Mouse (Mus musculus): ENCODE data around the gene Gm826. TPM values are rescaled to one million over a fixed set of nuclear protein-coding genes. Genes with fewer than 3 reads are reported as not detected.

Gene Gm826
- not detected in 2 replicates for total RNA-seq (2014; fragmentation: Nextera tagmentation)
- not detected in 2 replicates for total RNA-seq (2017)

DNA sequence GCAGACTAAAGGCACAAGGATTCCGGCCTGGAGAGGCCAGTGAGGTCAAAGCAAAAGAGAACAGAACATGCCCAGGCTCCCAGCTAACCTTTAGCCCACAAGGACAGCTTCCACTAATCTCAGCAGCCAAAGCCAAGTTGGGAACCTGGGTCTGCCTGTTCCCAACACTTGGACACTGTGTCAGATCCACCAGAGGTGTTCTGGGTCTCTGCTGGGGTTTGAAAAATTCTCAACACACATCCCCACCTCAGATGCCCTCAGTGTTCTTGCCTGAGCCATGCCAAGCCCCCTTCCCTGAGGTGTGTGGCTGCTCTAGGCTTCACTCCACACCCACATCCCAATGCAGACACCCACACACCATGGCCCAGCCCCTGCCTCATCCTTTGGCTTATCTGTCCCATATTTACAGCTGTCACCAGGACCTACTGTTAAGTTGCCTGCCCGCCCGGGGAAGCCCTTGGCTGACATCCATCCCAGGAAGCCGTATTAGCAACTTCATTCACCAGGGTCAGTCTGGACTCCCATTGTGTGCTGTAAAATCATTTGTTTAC lies at the start of gene Gm826:
Gene Gm826 (minus strand): TSS at position 52 of the 551 bp plus-strand sequence.
- ATAC-seq (replicated peaks; ENCODE audit: poor library complexity, severe bottlenecking) = no peak

DNA sequence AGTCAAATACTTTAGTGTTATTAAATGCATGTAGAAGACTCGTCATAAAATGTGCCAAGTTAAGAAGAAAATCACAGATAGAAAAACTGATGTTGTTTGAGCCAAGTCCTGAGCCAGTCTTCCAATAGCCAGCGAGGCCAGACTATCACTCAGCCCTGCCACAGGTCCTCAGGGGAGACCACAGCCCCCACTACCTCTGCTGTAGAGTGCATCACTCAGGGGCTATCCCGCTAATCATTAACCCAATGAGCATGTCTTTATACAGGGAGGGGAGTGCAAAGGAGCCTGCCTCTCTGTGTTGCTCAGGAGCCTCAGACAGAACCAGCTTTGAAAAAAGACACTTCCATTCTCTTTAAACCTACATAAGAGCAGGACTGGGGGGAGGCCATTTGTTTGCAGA lies 49.5 kb upstream of the Gm826 start:
- ATAC-seq (replicated peaks; ENCODE audit: poor library complexity, severe bottlenecking) = no peak

DNA sequence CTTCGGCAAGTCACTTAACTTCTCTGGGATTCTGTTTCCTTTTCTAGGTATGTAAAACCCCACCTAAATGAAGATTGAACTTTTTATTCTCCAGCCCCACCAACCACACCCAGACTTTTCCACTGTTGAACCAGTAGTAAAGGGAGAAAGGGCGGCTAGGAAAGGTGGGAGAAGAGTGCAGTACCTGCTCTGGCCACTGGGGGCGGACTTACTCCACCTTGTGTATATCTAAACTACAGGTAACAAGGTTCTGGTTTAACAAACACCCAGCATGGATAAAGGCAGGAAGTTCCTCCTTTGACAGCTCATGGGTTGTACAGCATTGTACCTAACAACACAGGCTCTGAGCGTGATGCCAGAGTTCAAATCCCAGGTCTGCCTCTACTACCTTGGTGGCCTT lies 44.3 kb upstream of the Gm826 start:
- ATAC-seq (replicated peaks; ENCODE audit: poor library complexity, severe bottlenecking) = peak; percentile 58

DNA sequence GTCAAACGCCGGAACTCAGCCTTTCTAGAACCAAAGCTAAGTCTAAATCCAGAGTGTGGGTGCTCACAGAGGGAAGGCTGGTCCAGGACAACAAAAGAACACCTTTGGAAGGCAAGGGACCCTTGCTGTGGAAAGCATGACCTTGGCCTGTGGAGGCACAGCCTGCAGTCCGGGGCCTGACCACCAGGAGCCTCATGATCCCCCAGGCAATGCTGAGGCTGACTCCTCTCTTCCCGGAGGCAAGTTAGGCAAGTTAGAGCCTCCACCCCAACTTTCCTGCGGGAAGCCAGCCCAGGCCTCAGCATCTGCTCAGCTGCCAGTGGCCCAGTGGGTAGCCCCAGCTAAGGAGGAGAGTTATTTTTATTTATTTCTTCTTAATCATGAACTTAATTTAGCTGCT lies 42.3 kb upstream of the Gm826 start:
- ATAC-seq (replicated peaks; ENCODE audit: poor library complexity, severe bottlenecking) = peak; percentile 34; the same call in 1 of the 2 replicates

DNA sequence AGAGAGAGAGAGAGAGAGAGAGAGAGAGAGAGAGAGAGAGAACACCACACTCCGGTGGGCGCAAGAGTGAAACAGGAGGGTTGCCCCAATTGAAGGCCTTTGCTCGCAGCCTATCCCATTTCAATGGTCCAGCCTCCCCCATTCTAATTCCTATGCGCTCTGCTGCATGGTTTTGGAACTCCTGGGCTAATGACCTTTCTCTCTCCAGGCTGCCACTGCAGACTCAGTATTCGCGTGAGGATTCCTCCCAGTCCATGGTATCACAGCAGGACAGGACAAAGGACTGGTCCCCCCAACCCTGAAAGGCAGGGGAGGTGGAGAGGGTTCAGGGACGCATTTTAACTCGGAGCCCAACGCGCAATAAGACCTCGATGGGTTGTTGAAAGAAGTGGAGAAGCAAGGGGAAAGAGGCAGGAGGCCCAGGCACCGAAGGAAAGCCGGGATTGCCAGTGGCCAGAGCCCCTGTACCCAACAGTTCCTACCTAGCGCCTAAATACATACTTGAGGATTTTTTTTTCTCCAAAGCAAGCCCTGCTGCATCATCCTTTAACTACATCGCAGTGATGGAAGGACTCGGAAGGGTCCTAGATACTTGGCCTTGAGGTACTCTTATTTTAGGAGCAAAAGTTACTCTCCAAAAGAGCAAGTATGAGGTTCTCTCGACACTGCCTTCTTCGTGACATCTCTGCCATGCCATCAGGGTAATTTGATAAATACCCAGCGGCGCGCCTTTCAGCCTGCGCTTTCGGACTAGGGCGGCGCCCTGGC lies 35.9 kb upstream of the Gm826 start:
- ATAC-seq (replicated peaks; ENCODE audit: poor library complexity, severe bottlenecking) = no peak

DNA sequence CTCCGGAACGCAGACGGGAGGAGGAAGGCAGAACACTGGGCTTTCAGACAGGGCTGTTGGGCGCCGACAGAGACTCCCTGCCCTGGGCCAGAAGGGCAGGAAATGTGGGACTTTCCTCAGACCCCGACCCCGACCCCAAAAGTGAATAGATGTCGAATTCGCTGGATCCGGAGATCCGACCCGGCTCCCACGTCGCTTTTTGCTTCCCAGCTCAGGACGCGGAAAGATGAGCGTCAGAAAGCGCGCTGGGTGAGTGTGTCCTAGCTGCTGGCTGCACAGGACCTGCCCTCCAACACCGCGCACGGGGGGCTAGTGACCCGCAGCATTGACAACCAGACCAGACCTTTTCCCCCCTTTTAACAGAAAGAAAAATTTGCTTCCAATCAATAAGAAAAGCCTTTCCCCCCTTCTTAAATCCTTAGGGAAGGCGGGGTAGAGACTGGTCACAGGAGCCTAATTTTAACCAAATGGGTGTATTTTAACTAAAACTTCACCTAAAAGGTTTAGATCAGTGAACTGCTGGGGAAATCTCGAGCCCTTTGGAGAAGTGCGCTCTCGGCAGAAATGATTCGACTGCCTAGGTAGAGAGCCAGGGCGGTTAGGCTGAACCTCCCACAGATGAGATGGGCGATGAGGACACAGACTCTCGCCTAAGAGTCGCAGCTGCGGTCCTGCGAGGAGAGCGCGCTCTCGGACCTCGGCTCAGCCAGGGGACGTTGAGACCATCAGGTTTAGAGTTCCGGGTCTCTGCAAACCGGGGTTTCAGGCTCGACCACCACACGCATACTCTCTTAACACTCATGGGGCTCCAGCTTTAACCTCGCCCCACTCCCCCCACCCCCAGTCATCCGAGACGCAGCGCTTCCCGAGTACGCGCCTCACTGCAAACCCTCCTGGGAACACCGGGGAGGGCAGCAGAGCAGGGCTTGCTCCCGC lies 34.7 kb upstream of the Gm826 start:
- no peak for ATAC-seq (replicated peaks; ENCODE audit: poor library complexity, severe bottlenecking)

DNA sequence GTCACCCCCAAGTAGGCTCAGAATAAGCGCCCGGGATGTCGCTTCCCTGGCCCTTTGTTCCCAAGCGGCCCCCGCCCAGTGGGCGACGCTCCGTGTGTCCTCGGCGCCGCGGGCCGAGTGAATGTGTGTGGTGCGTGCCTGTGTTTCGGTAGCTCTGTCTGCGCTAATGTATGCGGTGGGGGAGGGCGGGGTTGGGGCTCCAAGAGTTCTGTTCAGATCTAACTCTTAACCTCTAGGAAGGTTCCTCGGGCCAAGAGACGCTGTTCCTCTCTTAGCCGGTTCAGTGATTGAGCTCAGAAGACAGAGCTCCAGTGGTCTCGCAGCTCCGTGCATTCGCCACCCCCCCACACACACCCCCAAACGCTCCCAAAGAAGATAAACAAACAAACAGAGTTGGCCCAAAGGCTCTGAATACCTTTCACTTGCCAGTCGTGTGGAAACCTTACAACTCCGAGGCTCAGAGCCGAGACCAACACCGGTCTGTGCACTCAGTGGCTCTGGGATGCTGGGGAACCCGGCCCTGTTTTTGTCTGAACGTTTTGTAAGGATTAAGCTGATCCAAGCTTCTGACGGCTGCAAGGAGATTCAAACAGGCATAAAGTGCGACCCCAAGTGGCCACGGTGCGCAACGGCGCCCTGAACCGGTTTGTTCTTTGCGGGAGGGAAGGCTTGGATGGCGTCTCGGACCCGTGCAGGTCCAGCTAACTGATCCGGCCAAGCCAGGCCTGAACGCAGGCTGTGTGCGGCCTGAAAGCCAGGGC lies 33.7 kb upstream of the Gm826 start:
- peak; percentile 57 for ATAC-seq (replicated peaks; ENCODE audit: poor library complexity, severe bottlenecking)

DNA sequence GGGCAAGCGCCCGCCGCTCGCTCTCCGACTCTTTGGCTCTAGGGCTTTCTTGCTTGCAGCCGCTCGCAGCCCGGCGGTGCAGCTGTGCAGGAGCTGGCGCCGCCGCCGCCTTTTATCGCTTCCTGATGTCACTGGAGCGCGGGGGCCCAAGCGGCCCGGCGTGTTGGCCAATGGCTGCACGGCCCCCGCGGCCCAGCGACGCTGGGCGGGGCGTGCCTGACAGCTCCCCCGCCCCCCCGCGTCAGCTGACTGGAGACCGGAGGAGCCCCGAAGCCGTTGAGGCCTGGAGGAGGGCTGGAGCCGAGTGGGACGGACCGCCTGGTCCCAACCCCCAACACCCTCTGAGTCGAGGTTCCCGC lies 33.0 kb upstream of the Gm826 start, which contains the start of gene Mafb:
Gene Mafb (minus strand): TSS at position 86 of the 359 bp plus-strand sequence.
- ATAC-seq (replicated peaks; ENCODE audit: poor library complexity, severe bottlenecking) = peak; percentile 67

DNA sequence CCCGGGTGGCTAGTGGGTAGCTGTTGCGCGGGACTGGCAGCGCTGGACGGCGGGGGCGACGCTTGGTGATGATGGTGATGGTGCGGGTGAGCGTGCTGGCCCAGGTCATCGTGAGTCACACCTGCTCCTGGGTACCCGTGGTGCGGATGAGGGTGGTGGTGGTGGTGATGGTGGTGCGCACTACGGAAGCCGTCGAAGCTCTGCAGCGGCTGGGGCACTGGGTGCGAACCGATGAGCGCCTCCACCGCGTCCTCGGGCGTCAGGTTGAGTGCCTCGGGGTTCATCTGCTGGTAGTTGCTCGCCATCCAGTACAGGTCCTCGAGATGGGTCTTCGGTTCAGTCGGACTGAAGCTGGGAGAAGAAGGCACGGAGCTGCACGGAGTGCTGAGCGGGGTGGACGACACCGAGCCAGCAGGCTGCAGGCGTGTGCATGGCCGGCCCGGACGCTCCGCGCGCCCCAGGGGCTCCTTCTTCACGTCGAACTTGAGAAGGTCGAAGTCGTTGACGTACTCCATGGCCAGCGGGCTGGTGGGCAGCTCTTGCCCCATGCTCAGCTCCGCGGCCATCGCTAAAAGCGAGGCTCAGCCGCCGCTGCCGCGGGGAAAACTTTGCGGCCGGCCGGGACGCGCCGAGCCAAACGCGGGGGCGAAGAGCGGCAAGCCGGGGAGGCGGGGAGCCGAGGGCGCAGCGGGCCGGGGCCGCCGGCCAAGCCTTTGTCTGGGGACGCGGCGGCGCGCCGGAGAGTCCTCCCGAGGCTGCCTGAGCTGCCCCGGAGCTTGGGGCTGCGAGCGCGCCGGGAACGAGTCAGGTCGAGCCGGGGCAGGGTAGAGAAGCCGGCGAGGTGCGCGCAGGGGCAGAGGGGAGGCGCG lies 32.4 kb upstream of the Gm826 start:
- no peak for ATAC-seq (replicated peaks; ENCODE audit: poor library complexity, severe bottlenecking)

DNA sequence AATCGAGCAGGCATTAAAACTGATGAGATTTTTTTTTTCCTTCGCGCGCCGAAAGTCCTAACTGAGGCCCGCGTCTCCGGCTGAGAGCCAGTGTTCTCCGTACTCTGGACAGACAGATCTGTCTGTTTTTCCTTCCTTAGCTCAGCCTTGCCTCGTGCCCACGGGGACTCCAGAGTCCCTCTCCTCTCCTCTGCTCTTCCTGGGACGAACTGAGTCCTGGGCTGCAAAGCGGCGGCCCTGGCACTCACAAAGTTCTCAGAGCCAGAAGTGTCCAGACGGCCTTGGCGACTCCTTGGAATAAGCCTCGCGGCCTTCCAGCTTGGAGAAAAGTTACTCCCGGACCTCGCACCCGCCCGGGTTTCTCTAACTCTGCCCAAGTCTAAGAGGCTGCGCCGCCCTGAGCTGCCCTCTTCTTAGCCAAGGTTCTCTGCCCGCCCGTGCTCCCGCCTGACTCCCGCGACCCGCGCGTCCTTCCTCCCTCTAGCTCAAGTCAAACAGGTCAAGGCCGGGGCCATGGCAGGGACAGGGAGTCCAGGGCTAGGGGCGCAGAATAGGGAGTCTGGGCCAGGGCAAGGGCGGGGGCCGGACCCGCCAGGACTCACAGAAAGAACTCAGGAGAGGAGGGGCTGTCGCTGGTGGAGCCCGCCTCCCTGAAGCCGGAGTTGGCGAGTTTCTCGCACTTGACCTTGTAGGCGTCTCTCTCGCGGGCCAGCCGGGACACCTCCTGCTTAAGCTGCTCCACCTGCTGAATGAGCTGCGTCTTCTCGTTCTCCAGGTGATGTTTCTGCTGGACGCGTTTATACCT lies 31.3 kb upstream of the Gm826 start:
- ATAC-seq (replicated peaks; ENCODE audit: poor library complexity, severe bottlenecking) = no peak

DNA sequence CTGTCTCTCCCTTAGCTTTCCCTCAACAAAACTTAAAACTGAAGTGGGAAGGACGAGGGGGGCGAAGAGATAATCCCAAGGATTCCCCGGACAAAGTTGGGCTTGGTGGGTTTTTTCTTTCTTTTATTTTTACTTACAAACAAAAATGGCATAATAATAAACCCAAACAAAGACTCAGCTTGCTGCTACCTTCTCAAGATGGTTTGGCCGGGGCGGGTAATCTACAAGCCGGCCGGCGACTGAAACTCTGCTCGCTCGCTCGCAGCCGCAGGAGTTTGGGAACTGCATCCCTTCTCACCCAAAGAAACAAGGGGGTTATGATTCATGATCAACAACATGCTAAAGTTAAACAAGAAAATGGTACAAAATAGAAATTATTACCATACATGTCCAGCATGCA lies 30.7 kb upstream of the Gm826 start:
- no peak for ATAC-seq (replicated peaks; ENCODE audit: poor library complexity, severe bottlenecking)

DNA sequence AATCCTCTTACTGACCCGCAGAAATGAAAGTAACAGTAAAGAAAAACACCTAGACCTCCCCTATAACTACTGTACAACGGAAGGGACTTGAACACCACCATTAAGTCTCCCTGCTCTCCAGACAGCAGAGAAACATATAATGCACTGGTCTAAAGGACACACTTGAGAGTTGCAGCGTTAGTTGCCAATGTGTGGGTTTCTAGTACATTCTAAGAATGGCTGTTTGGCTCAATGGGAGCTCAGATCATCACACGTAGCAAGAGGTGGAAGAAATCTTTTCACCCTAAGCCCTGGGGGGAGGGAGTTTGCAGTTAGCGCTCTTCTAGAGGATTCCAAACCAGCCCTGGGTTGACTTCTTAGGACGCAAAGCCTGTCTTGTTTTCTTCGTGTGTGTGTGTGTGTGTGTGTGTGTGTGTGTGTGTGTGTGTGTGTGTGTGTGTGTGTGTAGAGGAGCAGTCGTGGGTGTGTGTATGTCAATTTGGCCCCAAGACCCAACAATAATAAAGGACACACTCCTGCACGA lies 30.2 kb upstream of the Gm826 start:
- no peak for ATAC-seq (replicated peaks; ENCODE audit: poor library complexity, severe bottlenecking)

DNA sequence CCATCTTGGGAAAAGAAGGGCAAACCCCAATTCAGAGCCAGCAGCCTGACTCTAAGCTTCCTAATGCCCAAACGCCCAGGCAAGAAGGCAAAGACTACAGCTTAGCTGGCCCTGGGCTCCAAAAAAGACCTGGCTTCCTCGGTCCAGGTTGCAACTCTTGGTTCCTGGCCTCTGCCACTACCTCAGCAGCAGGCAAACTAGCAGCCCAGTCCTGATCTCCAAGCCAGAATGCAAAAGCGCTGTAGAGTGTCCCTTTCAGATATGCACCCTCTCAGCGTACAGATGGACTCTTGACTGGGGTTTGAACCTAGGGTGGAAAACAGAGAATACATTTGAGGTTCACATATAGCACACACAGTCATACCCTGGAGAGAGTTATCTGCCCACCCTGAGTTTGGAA lies 29.2 kb upstream of the Gm826 start:
- no peak for ATAC-seq (replicated peaks; ENCODE audit: poor library complexity, severe bottlenecking)

DNA sequence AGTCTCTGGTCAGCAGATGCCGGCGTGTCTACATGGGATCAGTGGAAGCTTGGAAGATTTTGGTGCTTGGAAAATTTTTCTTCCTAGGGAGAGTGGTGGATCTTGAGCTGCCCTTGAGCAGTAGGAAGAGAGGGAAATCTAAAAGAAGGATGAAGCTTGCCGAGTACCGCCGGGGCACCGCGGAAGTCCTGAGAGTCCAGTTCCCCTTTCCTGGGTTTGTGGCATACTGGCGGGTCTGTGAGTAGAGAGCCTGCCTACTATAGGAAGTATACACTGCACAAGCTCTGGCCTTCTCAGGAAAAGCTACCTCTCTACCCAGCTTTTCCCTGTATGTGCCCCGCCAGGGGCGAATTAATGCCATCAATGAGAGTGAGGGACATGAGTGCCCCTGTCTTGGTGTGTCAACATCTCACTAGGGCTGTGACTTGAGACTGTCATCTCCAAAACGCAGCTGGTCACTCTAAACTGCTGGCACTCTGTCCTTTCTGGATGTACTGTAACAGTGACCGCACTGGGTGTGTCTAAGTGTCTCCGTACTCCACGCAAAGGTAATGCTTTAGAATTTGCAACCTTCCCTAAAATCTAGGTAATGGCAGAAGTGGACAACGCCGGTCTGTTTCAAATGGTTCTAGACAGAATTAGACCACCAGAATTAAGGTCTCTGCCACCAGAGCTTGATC lies 27.6 kb upstream of the Gm826 start:
- ATAC-seq (replicated peaks; ENCODE audit: poor library complexity, severe bottlenecking) = peak; percentile 77

DNA sequence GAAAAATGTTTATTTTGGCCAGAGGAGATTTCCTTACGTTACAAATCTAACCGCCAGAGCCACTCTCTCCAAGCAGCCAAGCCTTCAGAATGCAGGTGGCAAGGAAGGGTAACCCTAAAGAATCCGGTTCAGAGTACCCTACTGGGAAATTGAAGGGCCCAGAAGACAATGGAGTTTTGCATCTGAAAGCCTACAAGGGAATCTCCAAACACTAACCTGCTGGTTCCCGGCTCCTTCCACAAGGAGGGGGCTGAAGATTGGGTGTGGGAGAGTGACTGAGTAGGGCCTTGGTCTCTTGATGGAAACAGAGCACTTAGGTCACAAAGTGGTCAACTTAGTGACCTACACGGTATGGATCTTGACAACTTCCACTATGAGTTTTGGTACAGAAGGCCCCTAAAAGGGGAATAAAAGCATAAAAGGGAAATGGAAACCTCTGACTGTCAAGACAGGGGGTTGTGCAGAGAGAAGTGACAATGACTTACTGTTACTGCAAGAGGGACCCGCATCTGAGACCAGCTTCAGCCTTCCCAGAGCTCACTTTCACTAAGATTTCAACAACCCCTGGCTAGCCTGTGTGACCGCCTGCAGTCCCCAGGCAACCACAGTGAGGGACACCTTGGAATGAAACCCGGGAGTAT lies 26.4 kb upstream of the Gm826 start:
- ATAC-seq (replicated peaks; ENCODE audit: poor library complexity, severe bottlenecking) = peak; percentile 65

DNA sequence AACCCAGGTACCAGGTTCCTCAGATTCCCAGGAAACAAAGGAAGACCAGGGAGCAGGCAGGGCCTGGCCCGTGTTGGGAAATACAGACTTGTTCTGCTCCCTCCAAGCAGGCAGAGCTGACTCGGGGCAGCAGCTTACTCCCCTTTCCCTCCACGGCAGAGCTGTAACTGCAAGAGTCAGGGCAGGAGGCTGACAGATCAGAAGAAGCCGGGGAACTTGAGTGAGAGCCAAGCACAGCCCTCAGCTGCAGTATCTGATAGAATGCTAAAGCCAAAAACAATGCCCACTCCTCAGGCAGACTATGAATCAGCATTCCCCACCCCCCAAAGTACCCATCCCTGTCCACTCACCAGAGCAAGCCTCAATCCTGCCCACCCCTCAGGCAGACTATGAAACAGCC lies 24.9 kb upstream of the Gm826 start:
- ATAC-seq (replicated peaks; ENCODE audit: poor library complexity, severe bottlenecking) = no peak

DNA sequence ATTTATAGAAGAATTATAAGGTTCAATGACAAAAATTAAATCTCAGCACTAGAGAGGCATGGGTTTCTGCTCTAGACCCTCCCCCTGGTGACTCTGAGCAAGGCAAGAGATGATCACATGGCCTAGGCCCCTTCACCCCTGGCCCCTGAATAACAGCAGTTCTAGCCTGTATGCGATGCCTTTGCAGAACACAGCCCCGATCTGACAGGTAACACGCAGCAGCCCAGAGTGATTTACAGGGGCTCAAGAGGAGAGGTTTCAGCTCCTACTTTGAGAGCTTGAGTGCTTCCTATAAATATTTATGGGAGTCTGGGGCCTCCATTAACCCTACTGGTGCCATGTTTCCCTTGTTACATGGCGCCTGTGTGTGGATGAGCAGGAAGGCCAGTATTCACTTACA lies 23.5 kb upstream of the Gm826 start:
- ATAC-seq (replicated peaks; ENCODE audit: poor library complexity, severe bottlenecking) = no peak

All from granulocyte monocyte progenitor cell, adult 5-6 weeks (primary cell).